Mouse (Mus musculus) hindbrain, embryonic 14.5 days (tissue): ENCODE data around the gene 4930558K02Rik. TPM values are rescaled to one million over a fixed set of nuclear protein-coding genes. Genes with fewer than 3 reads are reported as not detected.

Experiments used
- ATAC-seq: fragments of 200-750 bp; cut with Nextera tagmentation; 2 replicates; pipeline ENCODE4 v1.8.0; 2017; ENCODE audit warnings: moderate number of reproducible peaks, mild to moderate bottlenecking, moderate TSS enrichment, moderate library complexity; ENCODE audit not compliant: low FRiP score
- DNase-seq: peaks from one replicate; pipeline ENCODE4 v3.0.0-alpha.2; 2015; ENCODE audit warnings: low spot score
- H3K27ac ChIP-seq: fragments of 300-500 bp; sonication (generic); 2 replicates; pipeline ENCODE4 v1.5.1; 2014; ENCODE audit warnings: mild to moderate bottlenecking, moderate library complexity
- H3K27me3 ChIP-seq: fragments of 300-500 bp; sonication (generic); 2 replicates; pipeline ENCODE4 v1.6.1; 2014; ENCODE audit warnings: mild to moderate bottlenecking, low read length, mixed read lengths; ENCODE audit not compliant: control insufficient read depth, insufficient read depth
- H3K36me3 ChIP-seq: fragments of 300-500 bp; sonication (generic); replicated peaks from 2 replicates; pipeline ENCODE4 v1.6.1; 2014; ENCODE audit not compliant: control insufficient read depth, insufficient read depth
- H3K4me1 ChIP-seq: fragments of 300-500 bp; sonication (generic); replicated peaks from 2 replicates; pipeline ENCODE4 v1.6.1; 2014; ENCODE audit warnings: antibody characterized with exemption, low read length, mixed read lengths; ENCODE audit not compliant: control insufficient read depth, insufficient read depth
- H3K4me2 ChIP-seq: fragments of 300-500 bp; sonication (generic); replicated peaks from 2 replicates; pipeline ENCODE4 v1.6.1; 2014; ENCODE audit warnings: mild to moderate bottlenecking, moderate library complexity
- H3K4me3 ChIP-seq: fragments of 300-500 bp; sonication (generic); replicated peaks from 2 replicates; pipeline ENCODE4 v1.5.1; 2014; ENCODE audit warnings: mild to moderate bottlenecking, low read length
- H3K9ac ChIP-seq: fragments of 300-500 bp; sonication (generic); 2 replicates; pipeline ENCODE4 v1.6.1; 2014
- H3K9me3 ChIP-seq: fragments of 300-500 bp; sonication (generic); 2 replicates; pipeline ENCODE4 v1.6.1; 2016; ENCODE audit warnings: low read length; ENCODE audit not compliant: control insufficient read depth
- WGBS: fragments of 180-500 bp; shearing (Covaris S2); extraction: QIAGEN DNeasy Blood & Tissue Kit; methylation state at CpG from one replicate; pipeline ENCODE4 v1.1.7; 2014; 5-methylcytosine and 5-hydroxymethylcytosine counted together
- polyA plus RNA-seq: library from polyadenylated mRNA; unstranded; fragments of >200 nt; fragmentation: Nextera tagmentation; extraction: Ambion mirVana; gene quantifications from 2 replicates; pipeline ENCODE4 v1.2.1, GENCODE M21; 2014

4930558K02Rik gene
- polyA plus RNA-seq, 1 experiment from 2014 or later = 0.20 TPM

DNA sequence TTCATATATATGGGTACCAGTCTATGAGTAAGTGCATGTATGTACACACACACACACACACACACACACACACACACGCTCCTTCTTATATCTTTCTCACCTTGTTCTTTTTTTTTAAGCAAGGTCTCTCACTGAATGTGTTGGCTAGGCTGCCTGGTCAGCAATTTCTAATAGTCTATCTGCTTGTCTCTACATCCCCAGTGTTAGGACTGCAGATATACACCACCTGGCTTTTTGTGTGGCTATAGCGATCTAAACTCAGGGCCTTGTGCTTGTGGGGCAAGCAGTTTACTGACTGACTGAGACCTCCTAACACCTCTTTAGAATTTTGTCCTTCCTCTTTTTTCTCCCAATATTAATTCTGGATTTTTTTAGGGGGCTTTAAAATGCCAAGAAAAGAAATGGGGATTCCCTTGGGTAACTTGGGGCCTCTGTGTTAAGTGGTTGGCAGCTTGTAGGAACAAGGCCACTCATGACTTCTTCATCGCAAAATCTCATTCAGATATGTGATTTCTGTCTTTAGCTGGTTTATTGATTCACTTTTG, 61.4 kb downstream of the 4930558K02Rik start:
- Histone ChIP-seq H3K36me3 (no peaks in the 10 kb centered on the region), H3K4me3 (no peak overlapping the region), H3K9ac (no peak overlapping the region), H3K9me3 (no peaks in the 10 kb centered on the region), H3K27me3 (no peaks in the 10 kb centered on the region), H3K4me1 (no peaks in the 10 kb centered on the region), H3K27ac (no peak overlapping the region), H3K4me2 (no peak overlapping the region)
- WGBS = 90% methylated on average over 3 of the region's 3 CpGs
- DNase-seq (no peak), ATAC-seq (no peak)

DNA sequence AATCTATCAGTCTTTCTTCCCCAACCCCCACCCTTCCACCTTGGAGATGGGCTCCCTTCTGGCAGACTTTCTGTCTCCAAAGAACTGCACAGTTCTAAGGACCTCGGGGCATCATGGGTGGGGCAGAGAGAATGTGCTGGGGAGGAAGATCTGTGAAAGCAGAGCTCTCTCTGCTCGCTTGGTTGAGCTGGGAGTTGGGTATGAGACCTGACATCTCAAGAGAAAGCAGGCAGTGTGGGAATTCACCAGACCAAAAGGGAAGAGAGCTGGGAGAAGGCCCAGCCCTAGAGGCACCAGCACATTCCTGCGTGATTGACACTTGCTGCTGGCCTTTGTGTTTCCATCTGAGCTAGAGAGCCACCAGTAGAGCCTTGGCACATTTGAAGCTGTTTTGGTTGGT, 63.4 kb downstream of the 4930558K02Rik start:
- Histone ChIP-seq H3K9me3 (no peaks in the 10 kb centered on the region), H3K4me1 (no peaks in the 10 kb centered on the region), H3K36me3 (no peaks in the 10 kb centered on the region), H3K27ac (no peak overlapping the region), H3K4me3 (no peak overlapping the region), H3K4me2 (no peak overlapping the region), H3K9ac (no peak overlapping the region), H3K27me3 (no peaks in the 10 kb centered on the region)
- DNase-seq (no peak), ATAC-seq (no peak)
- 53% methylated on average over 3 of the region's 3 CpGs for WGBS

DNA sequence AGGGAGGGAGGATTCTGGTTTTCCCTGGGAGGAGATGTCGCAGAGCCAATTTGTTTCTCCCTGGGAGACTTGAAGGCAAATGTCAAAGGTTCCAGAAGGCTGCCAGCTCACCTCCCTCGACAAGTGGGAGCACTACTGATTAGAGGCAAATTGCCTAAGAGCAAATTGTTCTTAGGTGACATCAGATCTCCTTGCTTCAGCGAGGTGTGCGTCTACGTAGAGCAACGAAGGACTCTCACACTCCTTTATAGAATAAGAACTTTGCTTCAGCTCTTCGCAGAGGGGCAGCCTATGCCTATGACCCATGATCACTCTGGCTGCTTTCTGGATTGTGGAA, 65.8 kb downstream of the 4930558K02Rik start:
- Histone ChIP-seq H3K27ac (no peak overlapping the region), H3K4me1 (no peaks in the 10 kb centered on the region), H3K9me3 (no peaks in the 10 kb centered on the region), H3K27me3 (no peaks in the 10 kb centered on the region), H3K4me3 (no peak overlapping the region), H3K36me3 (no peaks in the 10 kb centered on the region), H3K9ac (no peak overlapping the region), H3K4me2 (no peak overlapping the region)
- DNase-seq = no peak
- no peak for ATAC-seq
- 73% methylated on average over 7 of the region's 7 CpGs for WGBS

DNA sequence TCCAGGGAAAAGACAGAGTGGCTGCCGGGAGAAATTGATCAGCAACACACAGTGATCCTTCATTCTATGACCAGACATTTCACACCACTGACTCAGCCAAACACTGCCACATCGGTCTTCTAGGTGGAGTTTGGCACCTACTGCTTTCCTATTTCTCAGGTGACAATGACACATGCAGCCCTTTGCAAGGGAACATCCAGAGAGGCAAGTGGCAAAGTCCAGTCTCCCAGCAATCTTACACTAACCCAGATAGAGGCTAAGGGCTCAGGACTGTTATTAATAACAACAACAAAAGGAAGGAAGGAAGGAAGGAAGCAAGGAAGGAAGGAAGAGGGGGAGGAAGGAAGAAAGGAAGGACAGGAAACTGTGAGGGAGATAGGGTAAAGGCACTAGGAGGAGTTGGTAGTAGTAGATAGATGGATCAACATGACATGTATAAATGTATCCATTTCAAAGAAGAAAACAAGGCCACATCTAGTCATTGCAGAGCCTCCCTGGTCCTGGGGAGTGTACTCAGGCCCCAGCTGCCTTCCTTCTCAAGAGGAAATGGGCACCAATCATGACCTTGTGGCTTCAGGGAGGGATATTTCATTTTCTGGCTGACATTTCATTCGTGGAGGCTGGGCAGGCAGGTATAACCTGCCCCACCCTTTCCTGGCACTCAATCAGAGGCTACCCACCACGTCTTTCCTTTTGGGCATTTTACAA, 66.3 kb downstream of the 4930558K02Rik start:
- Histone ChIP-seq H3K4me3 (no peak overlapping the region), H3K4me1 (no peaks in the 10 kb centered on the region), H3K27me3 (no peaks in the 10 kb centered on the region), H3K36me3 (no peaks in the 10 kb centered on the region), H3K9ac (no peak overlapping the region), H3K4me2 (no peak overlapping the region), H3K9me3 (no peaks in the 10 kb centered on the region), H3K27ac (no peak overlapping the region)
- DNase-seq (no peak), ATAC-seq (no peak)
- 72% methylated on average over 4 of the region's 4 CpGs for WGBS

DNA sequence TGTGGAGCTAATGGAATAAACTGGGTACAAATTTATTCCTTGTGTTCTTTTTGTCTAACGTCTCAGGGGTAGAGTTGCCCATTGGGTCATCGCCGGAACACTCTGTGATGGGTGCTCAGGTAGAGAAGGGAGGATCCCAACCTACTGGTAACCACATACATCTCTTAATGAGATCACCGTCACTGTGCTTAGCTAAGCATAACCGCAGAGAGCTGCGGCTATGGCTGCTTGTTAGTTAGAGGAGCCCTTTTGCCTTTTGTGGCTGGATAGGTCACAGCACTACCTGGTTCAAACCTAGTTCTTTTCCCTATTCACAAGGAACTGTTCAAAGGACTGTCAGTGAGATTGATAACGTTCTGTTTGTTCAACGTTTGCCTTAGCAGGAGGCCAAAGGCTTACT, 70.4 kb downstream of the 4930558K02Rik start:
- no peak overlapping the region for H3K27ac ChIP-seq
- no peak overlapping the region for H3K4me2 ChIP-seq
- 73% methylated on average over 8 of the region's 8 CpGs for WGBS
- H3K27me3 ChIP-seq = no peaks in the 10 kb centered on the region
- DNase-seq = no peak
- H3K9me3 ChIP-seq = no peaks in the 10 kb centered on the region
- no peaks in the 10 kb centered on the region for H3K4me1 ChIP-seq
- H3K4me3 ChIP-seq = no peak overlapping the region
- H3K36me3 ChIP-seq = no peaks in the 10 kb centered on the region
- no peak for ATAC-seq
- no peak overlapping the region for H3K9ac ChIP-seq

DNA sequence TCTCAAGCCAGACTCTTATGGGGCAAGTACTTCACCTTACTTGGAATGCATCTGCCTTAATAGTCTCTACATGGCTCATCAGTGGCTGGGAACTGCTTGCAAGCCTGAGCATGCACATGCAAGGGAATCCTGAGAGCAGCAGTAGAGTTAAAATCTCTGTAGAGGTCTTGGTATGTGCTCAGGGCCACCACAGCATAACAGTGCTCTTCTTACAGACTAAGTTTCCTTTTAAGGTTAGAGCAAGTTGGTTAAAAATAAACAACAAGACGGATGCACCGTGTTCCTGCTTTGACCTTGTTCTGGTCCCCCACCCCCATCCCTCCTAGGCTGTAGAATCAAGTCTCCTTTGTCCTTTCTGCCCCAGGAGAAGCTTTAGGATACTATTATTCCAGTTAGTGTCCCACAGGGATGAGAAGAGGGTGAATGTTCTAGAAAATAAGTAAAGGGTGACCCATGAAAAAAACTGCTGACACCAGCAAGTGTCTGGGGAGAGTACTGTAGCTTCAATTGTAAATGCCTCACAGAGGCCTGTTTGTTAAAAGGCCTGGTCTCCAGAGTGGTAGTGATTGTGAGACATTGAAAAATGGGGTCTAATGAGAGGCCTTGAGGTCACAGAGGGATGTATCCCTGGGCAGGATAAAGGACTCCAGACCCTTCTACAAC, 71.5 kb downstream of the 4930558K02Rik start:
- Histone ChIP-seq H3K4me3 (no peak overlapping the region), H3K27me3 (no peaks in the 10 kb centered on the region), H3K9ac (no peak overlapping the region), H3K27ac (no peak overlapping the region), H3K4me2 (no peak overlapping the region), H3K9me3 (no peaks in the 10 kb centered on the region), H3K36me3 (no peaks in the 10 kb centered on the region), H3K4me1 (no peaks in the 10 kb centered on the region)
- ATAC-seq (no peak), DNase-seq (no peak)
- 59% methylated on average over 2 of the region's 2 CpGs for WGBS

DNA sequence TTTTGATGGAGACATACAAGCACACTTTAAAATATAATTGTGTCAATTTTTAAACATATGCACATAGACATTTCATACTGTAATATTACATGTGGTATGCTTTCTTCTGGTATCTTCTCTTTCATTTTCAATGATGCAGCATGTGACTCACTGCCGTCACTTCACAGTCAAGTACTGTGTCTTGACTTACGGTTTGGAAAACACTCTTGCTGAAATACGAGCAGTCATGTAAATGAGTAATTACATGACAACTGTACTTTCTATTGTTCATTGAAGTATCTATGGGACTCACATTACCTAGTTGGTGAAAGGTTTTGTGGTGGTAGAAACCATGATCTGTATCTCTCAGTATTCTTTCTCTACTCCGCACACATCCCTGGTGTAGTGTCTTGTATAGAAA, 72.3 kb downstream of the 4930558K02Rik start:
- ATAC-seq (no peak), DNase-seq (no peak)
- Histone ChIP-seq H3K27ac (no peak overlapping the region), H3K4me3 (no peak overlapping the region), H3K9ac (no peak overlapping the region), H3K36me3 (no peaks in the 10 kb centered on the region), H3K9me3 (no peaks in the 10 kb centered on the region), H3K27me3 (no peaks in the 10 kb centered on the region), H3K4me1 (no peaks in the 10 kb centered on the region), H3K4me2 (no peak overlapping the region)
- 90% methylated on average over 4 of the region's 4 CpGs for WGBS

DNA sequence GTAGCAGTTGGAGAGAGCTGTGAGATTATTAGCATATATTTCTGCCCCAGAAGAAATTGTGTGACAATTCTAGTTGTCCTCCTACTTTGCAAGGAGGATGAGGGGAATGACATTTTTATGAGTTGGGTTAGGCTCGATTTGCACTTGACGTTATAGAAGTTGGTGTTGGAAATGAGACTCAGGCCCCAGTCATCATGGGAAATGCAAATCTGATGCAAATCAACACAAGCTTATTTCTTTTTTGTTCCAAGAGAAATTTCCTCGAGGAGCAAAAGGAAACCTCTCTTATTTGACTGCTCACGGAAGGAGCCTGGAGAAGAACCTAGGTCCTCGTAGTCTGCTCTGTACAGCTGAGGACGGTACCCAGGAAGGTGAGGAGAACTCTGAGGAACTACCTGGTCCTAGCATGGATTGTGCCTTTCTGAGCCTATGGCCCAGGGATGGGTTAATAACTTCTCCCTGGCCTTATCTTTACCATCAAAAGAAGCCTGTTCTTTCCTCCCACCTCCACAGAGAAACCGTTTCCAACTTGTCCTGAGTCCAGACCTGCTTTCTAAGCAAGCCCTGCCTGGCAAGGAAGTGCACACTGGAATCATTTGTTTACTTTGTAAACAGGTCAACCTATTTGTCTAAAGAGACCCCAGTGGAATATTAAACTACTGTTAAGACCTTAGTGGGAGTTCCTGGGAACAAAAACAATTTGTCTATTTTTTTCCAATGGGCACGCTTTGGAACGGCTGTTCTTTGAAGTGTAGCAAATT, 76.6 kb downstream of the 4930558K02Rik start:
- Histone ChIP-seq H3K9me3 (no peaks in the 10 kb centered on the region), H3K9ac (no peak overlapping the region), H3K4me2 (no peak overlapping the region), H3K36me3 (no peaks in the 10 kb centered on the region), H3K4me3 (no peak overlapping the region), H3K27me3 (no peaks in the 10 kb centered on the region), H3K4me1 (no peaks in the 10 kb centered on the region), H3K27ac (no peak overlapping the region)
- ATAC-seq = no peak
- DNase-seq = no peak
- 79% methylated on average over 9 of the region's 9 CpGs for WGBS

DNA sequence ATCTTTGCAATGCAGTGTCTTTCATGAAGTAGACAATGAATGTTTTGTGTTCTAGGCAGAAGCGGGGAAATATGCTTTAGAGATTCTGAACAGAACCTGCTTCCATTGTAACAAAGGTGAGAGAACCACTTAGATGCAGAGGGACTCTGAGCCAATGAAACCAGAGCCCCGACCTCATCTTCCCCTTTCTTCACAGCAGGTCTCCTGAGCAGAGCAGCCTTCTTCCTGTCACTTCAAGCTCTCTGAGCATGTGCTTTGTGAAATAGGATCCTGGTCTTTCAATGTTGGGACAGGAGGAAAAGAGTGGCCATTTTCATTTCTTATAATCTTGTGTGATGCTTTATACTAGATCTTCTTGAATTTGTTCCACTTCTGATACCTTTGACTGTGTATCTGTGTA, 79.3 kb downstream of the 4930558K02Rik start:
- ATAC-seq = no peak
- Histone ChIP-seq H3K27ac (no peak overlapping the region), H3K9me3 (no peaks in the 10 kb centered on the region), H3K4me3 (no peak overlapping the region), H3K4me1 (no peaks in the 10 kb centered on the region), H3K9ac (no peak overlapping the region), H3K36me3 (no peaks in the 10 kb centered on the region), H3K27me3 (no peaks in the 10 kb centered on the region), H3K4me2 (no peak overlapping the region)
- 47% methylated on average over 2 of the region's 2 CpGs for WGBS
- no peak for DNase-seq
